Mouse (Mus musculus): ENCODE data around the gene Gm9837. TPM values are rescaled to one million over a fixed set of nuclear protein-coding genes. Genes with fewer than 3 reads are reported as not detected.

Gene Gm9837
- total RNA-seq, 1 experiment, result not detected

GRCm38 (mm10) chr11:53475620-53476019 is 5.3 kb upstream of the Gm9837 start:
- in situ Hi-C loops (cut with MboI; ENCODE audit: low sequenced_read_pairs in 2 of 2, unreplicated experiment in 2 of 2), result no loop called here
- H3K27ac ChIP-seq (ENCODE audit: insufficient read depth, low read depth, low read length, poor library complexity, severe bottlenecking), result no peak overlapping the region
- TF ChIP-seq ZNF384 (IDR thresholded peaks at IDR 0.05; ENCODE audit: low read depth, low read length) (no peak), HCFC1 (IDR thresholded peaks at IDR 0.05; ENCODE audit: borderline replicate concordance, insufficient read depth, low read length) (no peak), ZC3H11A (IDR thresholded peaks at IDR 0.05; ENCODE audit: borderline replicate concordance, low read depth, low read length) (no peak), MAFK (IDR thresholded peaks at IDR 0.05; ENCODE audit: insufficient read depth, low read depth, low read length) (no peak), CHD2 (IDR thresholded peaks at IDR 0.05; ENCODE audit: low read depth, low read length) (no peak)
- no peaks in the 10 kb centered on the region for H3K36me3 ChIP-seq (ENCODE audit: control insufficient read depth, insufficient read depth, low read length, poor library complexity, severe bottlenecking)
- H3K4me3 ChIP-seq (ENCODE audit: insufficient read depth in 1 of 2, low read depth in 1 of 2, low read length in 2 of 2, poor library complexity in 1 of 2, severe bottlenecking in 1 of 2), result no peak overlapping the region
- H3K4me1 ChIP-seq (ENCODE audit: control insufficient read depth in 2 of 2, insufficient read depth in 2 of 2, low read length in 2 of 2, poor library complexity in 1 of 2), result peaks cover 0 to 2% of the 10 kb centered on the region in 2 experiments; a peak in 1 of 4 replicates
- no peak overlapping the region for H3K9ac ChIP-seq (ENCODE audit: insufficient read depth, low read depth, low read length, poor library complexity, severe bottlenecking)
- no peak for DNase-seq (ENCODE audit: low read depth, low spot score)
- no peaks in the 10 kb centered on the region for H3K9me3 ChIP-seq (ENCODE audit: control insufficient read depth, insufficient read depth, low read depth, low read length)

GRCm38 (mm10) chr11:53472709-53473108 is 2.4 kb upstream of the Gm9837 start:
- in situ Hi-C loops (cut with MboI; ENCODE audit: low sequenced_read_pairs in 2 of 2, unreplicated experiment in 2 of 2), result no loop called here
- H3K36me3 ChIP-seq (ENCODE audit: control insufficient read depth, insufficient read depth, low read length, poor library complexity, severe bottlenecking), result no peaks in the 10 kb centered on the region
- H3K9ac ChIP-seq (ENCODE audit: insufficient read depth, low read depth, low read length, poor library complexity, severe bottlenecking), result no peak overlapping the region
- H3K4me1 ChIP-seq (ENCODE audit: control insufficient read depth in 2 of 2, insufficient read depth in 2 of 2, low read length in 2 of 2, poor library complexity in 1 of 2), result no peaks in the 10 kb centered on the region
- DNase-seq (ENCODE audit: low read depth, low spot score), result no peak
- TF ChIP-seq ZC3H11A (IDR thresholded peaks at IDR 0.05; ENCODE audit: borderline replicate concordance, low read depth, low read length), result no peak
- TF ChIP-seq ZNF384 (IDR thresholded peaks at IDR 0.05; ENCODE audit: low read depth, low read length), result no peak
- no peak for TF ChIP-seq MAFK (IDR thresholded peaks at IDR 0.05; ENCODE audit: insufficient read depth, low read depth, low read length)
- no peaks in the 10 kb centered on the region for H3K9me3 ChIP-seq (ENCODE audit: control insufficient read depth, insufficient read depth, low read depth, low read length)
- no peak overlapping the region for H3K27ac ChIP-seq (ENCODE audit: insufficient read depth, low read depth, low read length, poor library complexity, severe bottlenecking)
- H3K4me3 ChIP-seq (ENCODE audit: insufficient read depth in 1 of 2, low read depth in 1 of 2, low read length in 2 of 2, poor library complexity in 1 of 2, severe bottlenecking in 1 of 2), result no peak overlapping the region

GRCm38 (mm10) chr11:53469294-53469967 is 848 bp downstream of the Gm9837 start:
- DNase-seq (ENCODE audit: low read depth, low spot score), result no peak
- Histone ChIP-seq H3K36me3 (ENCODE audit: control insufficient read depth, insufficient read depth, low read length, poor library complexity, severe bottlenecking) (no peaks in the 10 kb centered on the region), H3K9me3 (ENCODE audit: control insufficient read depth, insufficient read depth, low read depth, low read length) (no peaks in the 10 kb centered on the region), H3K9ac (ENCODE audit: insufficient read depth, low read depth, low read length, poor library complexity, severe bottlenecking) (no peak overlapping the region), H3K4me3 (ENCODE audit: insufficient read depth in 1 of 2, low read depth in 1 of 2, low read length in 2 of 2, poor library complexity in 1 of 2, severe bottlenecking in 1 of 2) (no peak overlapping the region), H3K4me1 (ENCODE audit: control insufficient read depth in 2 of 2, insufficient read depth in 2 of 2, low read length in 2 of 2, poor library complexity in 1 of 2) (peaks cover 3 to 5% of the 10 kb centered on the region in 2 experiments; a peak in 3 of 4 replicates), H3K27ac (ENCODE audit: insufficient read depth, low read depth, low read length, poor library complexity, severe bottlenecking) (no peak overlapping the region)
- no peak for TF ChIP-seq CHD2 (IDR thresholded peaks at IDR 0.05; ENCODE audit: low read depth, low read length)
- TF ChIP-seq MAFK (IDR thresholded peaks at IDR 0.05; ENCODE audit: insufficient read depth, low read depth, low read length), result no peak
- no peak for TF ChIP-seq ZC3H11A (IDR thresholded peaks at IDR 0.05; ENCODE audit: borderline replicate concordance, low read depth, low read length)
- TF ChIP-seq ZNF384 (IDR thresholded peaks at IDR 0.05; ENCODE audit: low read depth, low read length), result no peak
- no peak for TF ChIP-seq HCFC1 (IDR thresholded peaks at IDR 0.05; ENCODE audit: borderline replicate concordance, insufficient read depth, low read length)
- in situ Hi-C loops (cut with MboI; ENCODE audit: low sequenced_read_pairs in 2 of 2, unreplicated experiment in 2 of 2), result no loop called here

GRCm38 (mm10) chr11:53466231-53466971 is 3.9 kb downstream of the Gm9837 start:
- DNase-seq (ENCODE audit: low read depth, low spot score), result peak; percentile 80
- Histone ChIP-seq H3K4me1 (ENCODE audit: control insufficient read depth in 2 of 2, insufficient read depth in 2 of 2, low read length in 2 of 2, poor library complexity in 1 of 2) (peaks cover 3 to 5% of the 10 kb centered on the region in 2 experiments; a peak in 3 of 4 replicates), H3K27ac (ENCODE audit: insufficient read depth, low read depth, low read length, poor library complexity, severe bottlenecking) (no peak overlapping the region), H3K9ac (ENCODE audit: insufficient read depth, low read depth, low read length, poor library complexity, severe bottlenecking) (peak overlapping the region; percentile 62), H3K9me3 (ENCODE audit: control insufficient read depth, insufficient read depth, low read depth, low read length) (no peaks in the 10 kb centered on the region), H3K36me3 (ENCODE audit: control insufficient read depth, insufficient read depth, low read length, poor library complexity, severe bottlenecking) (no peaks in the 10 kb centered on the region), H3K4me3 (ENCODE audit: insufficient read depth in 1 of 2, low read depth in 1 of 2, low read length in 2 of 2, poor library complexity in 1 of 2, severe bottlenecking in 1 of 2) (peak overlapping the region; percentile 62 to 71)
- TF ChIP-seq ZNF384 (IDR thresholded peaks at IDR 0.05; ENCODE audit: low read depth, low read length), result no peak
- peak; percentile 67; the same call in 1 of the 2 replicates for TF ChIP-seq MAFK (IDR thresholded peaks at IDR 0.05; ENCODE audit: insufficient read depth, low read depth, low read length)
- no peak for TF ChIP-seq CHD2 (IDR thresholded peaks at IDR 0.05; ENCODE audit: low read depth, low read length)
- no peak for TF ChIP-seq ZC3H11A (IDR thresholded peaks at IDR 0.05; ENCODE audit: borderline replicate concordance, low read depth, low read length)
- peak; percentile 36; the same call in 1 of the 2 replicates for TF ChIP-seq HCFC1 (IDR thresholded peaks at IDR 0.05; ENCODE audit: borderline replicate concordance, insufficient read depth, low read length)
- in situ Hi-C loops (cut with MboI; ENCODE audit: low sequenced_read_pairs in 2 of 2, unreplicated experiment in 2 of 2), result no loop called here
